Mouse (Mus musculus) lung, postnatal 0 days (tissue): ENCODE measurements around the gene Ehd1. TPM values are rescaled to one million over a fixed set of nuclear protein-coding genes. Genes with fewer than 3 reads are reported as not detected.

Experiments
- ATAC-seq: fragments of 200-750 bp; cut with Nextera tagmentation; 2 replicates; pipeline ENCODE4 v1.8.0; 2017; ENCODE audit warnings: moderate library complexity
- DNase-seq: peaks from one replicate; pipeline ENCODE4 v3.0.0-alpha.2; 2016; ENCODE audit warnings: low spot score
- H3K27ac ChIP-seq: fragments of 300-500 bp; sonication (generic); 2 replicates; pipeline ENCODE4 v1.5.1; 2014; ENCODE audit warnings: antibody characterized with exemption, mild to moderate bottlenecking, low read length, mixed read lengths
- H3K27me3 ChIP-seq: fragments of 300-500 bp; sonication (generic); replicated peaks from 2 replicates; pipeline ENCODE4 v1.6.1; 2014; ENCODE audit warnings: low read length, mixed read lengths; ENCODE audit not compliant: insufficient read depth
- H3K36me3 ChIP-seq: fragments of 300-500 bp; sonication (generic); 2 replicates; pipeline ENCODE4 v1.6.1; 2014; ENCODE audit warnings: low read length, mixed read lengths; ENCODE audit not compliant: insufficient read depth
- H3K4me1 ChIP-seq: fragments of 300-500 bp; sonication (generic); 2 replicates; pipeline ENCODE4 v1.6.1; 2014; ENCODE audit warnings: antibody characterized with exemption, low read depth, low read length, mixed read lengths; ENCODE audit not compliant: insufficient read depth
- H3K4me2 ChIP-seq: fragments of 300-500 bp; sonication (generic); replicated peaks from 2 replicates; pipeline ENCODE4 v1.6.1; 2014; ENCODE audit warnings: low read depth, mild to moderate bottlenecking, low read length, moderate library complexity, mixed read lengths
- H3K4me3 ChIP-seq: fragments of 300-500 bp; sonication (generic); 2 replicates; pipeline ENCODE4 v1.5.1; 2014; ENCODE audit warnings: low read depth, low read length
- H3K9ac ChIP-seq: fragments of 300-500 bp; sonication (generic); replicated peaks from 2 replicates; pipeline ENCODE4 v1.6.1; 2014; ENCODE audit warnings: low read depth, mild to moderate bottlenecking
- H3K9me3 ChIP-seq: fragments of 300-500 bp; sonication (generic); 2 replicates; pipeline ENCODE4 v1.6.1; 2016; ENCODE audit warnings: low read length, mixed read lengths
- CTCF ChIP-seq: IDR thresholded peaks from 2 replicates; pipeline ENCODE4 v1.5.1; 2016; ENCODE audit warnings: antibody characterized with exemption, mild to moderate bottlenecking
- EP300 ChIP-seq: IDR thresholded peaks from 2 replicates; pipeline ENCODE4 v1.6.1; 2016; ENCODE audit warnings: antibody characterized with exemption, mild to moderate bottlenecking, control low read depth
- WGBS: fragments of 180-500 bp; shearing (Covaris S2); extraction: QIAGEN DNeasy Blood & Tissue Kit; methylation state at CpG from one replicate; pipeline ENCODE4 v1.1.7; 2014; 5-methylcytosine and 5-hydroxymethylcytosine counted together
- polyA plus RNA-seq: library from polyadenylated mRNA; unstranded; fragments of >200 nt; fragmentation: Nextera tagmentation; extraction: Ambion mirVana; gene quantifications from 2 replicates; pipeline ENCODE4 v1.2.1, GENCODE M21; 2015

Ehd1 gene
- polyA plus RNA-seq, 1 experiment from 2014 or later = 115 TPM

DNA sequence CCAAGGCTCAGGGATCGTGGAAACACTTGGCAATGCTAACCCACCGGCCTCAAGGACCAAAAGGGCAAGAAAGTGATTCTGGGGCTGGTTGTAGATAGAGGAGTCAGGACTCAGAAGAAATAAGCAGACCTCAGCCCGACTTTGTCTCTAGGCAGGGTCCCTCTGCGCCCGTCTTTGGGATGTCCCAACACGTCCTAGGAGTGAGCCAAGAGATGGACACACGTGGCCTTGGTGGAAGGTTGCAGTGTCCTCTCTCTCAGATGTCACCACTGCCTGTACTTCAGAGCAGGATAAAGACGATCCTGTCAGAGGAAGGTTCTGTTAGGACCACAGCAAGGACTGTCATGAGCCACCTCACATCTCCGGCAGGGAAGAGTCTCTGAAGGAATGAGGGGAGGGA lies 5.9 kb upstream of the Ehd1 start:
- no peaks in the 10 kb centered on the region for H3K27me3 ChIP-seq
- no peaks in the 10 kb centered on the region for H3K9me3 ChIP-seq
- H3K36me3 ChIP-seq = no peaks in the 10 kb centered on the region
- no peak for ATAC-seq
- H3K27ac ChIP-seq = no peak overlapping the region
- no peak overlapping the region for H3K9ac ChIP-seq
- H3K4me1 ChIP-seq = peaks cover 4% of the 10 kb centered on the region; the same call in 1 of the 2 replicates
- TF ChIP-seq EP300 (no peak), CTCF (no peak)
- no peak overlapping the region for H3K4me2 ChIP-seq
- 65% methylated on average over 9 of the region's 9 CpGs for WGBS
- no peak for DNase-seq
- no peak overlapping the region for H3K4me3 ChIP-seq

DNA sequence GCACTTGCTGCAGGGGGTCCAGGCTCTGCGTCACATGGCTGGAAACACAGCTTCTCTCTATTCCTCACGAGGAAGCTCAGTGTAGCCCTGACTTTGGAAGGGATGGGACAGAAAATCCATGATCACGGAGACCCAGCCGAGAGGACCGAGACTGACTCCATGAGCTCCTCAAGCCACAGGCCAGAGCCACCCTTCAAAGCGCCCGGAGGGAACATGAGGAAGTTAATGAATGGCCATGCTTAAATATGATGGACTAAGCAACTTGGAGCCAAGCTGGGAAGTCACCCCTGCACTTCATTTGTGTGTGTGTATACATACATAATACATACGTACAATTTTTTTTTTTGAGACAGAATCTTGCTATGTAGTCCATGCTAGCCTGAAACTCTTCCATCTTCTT lies 5.3 kb upstream of the Ehd1 start:
- ATAC-seq = no peak
- no peak for DNase-seq
- Histone ChIP-seq H3K4me1 (peaks cover 9% of the 10 kb centered on the region; the same call in 1 of the 2 replicates), H3K9ac (no peak overlapping the region), H3K4me2 (no peak overlapping the region), H3K4me3 (no peak overlapping the region), H3K27me3 (no peaks in the 10 kb centered on the region), H3K9me3 (no peaks in the 10 kb centered on the region), H3K36me3 (no peaks in the 10 kb centered on the region), H3K27ac (no peak overlapping the region)
- 38% methylated on average over 8 of the region's 8 CpGs for WGBS
- no peak for TF ChIP-seq EP300
- no peak for TF ChIP-seq CTCF

DNA sequence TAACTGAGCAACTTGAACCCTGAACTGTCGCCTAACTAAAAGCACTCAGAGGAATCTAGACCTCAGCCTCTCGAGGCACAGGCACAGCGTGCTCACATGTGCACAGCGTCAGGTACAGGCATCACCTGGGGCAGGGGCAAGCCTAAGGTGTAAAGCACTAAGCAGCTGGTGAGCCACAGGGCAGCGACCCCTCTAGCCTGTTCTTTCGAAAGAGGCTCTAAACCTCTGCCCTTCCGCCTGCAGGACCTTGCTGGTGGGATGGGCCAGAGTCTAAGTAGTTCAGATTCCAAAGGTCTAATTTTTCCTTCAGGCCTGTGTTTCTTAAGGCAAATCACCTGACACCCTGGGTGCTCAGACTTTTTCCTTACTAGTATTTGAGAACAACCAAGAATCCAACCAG lies 4.5 kb upstream of the Ehd1 start:
- Histone ChIP-seq H3K4me3 (no peak overlapping the region), H3K36me3 (no peaks in the 10 kb centered on the region), H3K4me2 (no peak overlapping the region), H3K27me3 (no peaks in the 10 kb centered on the region), H3K9me3 (no peaks in the 10 kb centered on the region), H3K4me1 (peaks cover 10% of the 10 kb centered on the region; the same call in 1 of the 2 replicates), H3K9ac (no peak overlapping the region), H3K27ac (no peak overlapping the region)
- no peak for ATAC-seq
- WGBS = 57% methylated on average over 7 of the region's 7 CpGs
- TF ChIP-seq EP300 (no peak), CTCF (no peak)
- DNase-seq = no peak

DNA sequence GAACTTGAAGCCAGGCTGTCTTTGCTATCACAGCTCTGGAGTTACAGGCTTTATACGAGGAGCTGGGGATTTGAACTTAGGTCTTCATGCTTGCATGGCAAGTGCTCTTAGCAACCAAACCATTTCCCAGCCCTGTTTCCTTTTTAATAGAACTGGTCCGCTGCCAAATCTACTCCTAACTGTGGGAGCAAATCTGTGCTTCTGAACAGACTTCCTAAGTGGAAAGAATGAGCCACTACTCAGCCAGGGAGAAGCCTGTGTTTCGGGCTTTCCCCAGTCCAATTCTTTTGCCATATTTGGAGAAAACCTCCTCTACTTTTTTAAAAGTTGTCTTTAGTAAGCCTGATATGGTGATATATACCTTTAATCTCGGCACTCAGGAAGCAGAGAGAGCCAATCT lies 3.8 kb upstream of the Ehd1 start:
- DNase-seq = peak; percentile 52
- Histone ChIP-seq H3K9me3 (no peaks in the 10 kb centered on the region), H3K4me3 (no peak overlapping the region), H3K9ac (no peak overlapping the region), H3K27ac (no peak overlapping the region), H3K27me3 (no peaks in the 10 kb centered on the region), H3K4me2 (no peak overlapping the region), H3K36me3 (no peaks in the 10 kb centered on the region), H3K4me1 (peaks cover 10% of the 10 kb centered on the region; the same call in 1 of the 2 replicates)
- TF ChIP-seq CTCF = no peak
- no peak for TF ChIP-seq EP300
- WGBS = 57% methylated on average over 4 of the region's 4 CpGs
- no peak for ATAC-seq

GRCm38 (mm10) chr19:6273592-6273991 lies 2.9 kb upstream of the Ehd1 start:
- TF ChIP-seq EP300 (no peak), CTCF (no peak)
- H3K9ac ChIP-seq = no peak overlapping the region
- H3K4me1 ChIP-seq = peaks cover 12% of the 10 kb centered on the region; the same call in 1 of the 2 replicates
- no peaks in the 10 kb centered on the region for H3K36me3 ChIP-seq
- H3K27me3 ChIP-seq = no peaks in the 10 kb centered on the region
- no peak overlapping the region for H3K4me3 ChIP-seq
- no peaks in the 10 kb centered on the region for H3K9me3 ChIP-seq
- no peak for ATAC-seq
- H3K27ac ChIP-seq = no peak overlapping the region
- no peak for DNase-seq
- 65% methylated on average over 4 of the region's 4 CpGs for WGBS
- no peak overlapping the region for H3K4me2 ChIP-seq

DNA sequence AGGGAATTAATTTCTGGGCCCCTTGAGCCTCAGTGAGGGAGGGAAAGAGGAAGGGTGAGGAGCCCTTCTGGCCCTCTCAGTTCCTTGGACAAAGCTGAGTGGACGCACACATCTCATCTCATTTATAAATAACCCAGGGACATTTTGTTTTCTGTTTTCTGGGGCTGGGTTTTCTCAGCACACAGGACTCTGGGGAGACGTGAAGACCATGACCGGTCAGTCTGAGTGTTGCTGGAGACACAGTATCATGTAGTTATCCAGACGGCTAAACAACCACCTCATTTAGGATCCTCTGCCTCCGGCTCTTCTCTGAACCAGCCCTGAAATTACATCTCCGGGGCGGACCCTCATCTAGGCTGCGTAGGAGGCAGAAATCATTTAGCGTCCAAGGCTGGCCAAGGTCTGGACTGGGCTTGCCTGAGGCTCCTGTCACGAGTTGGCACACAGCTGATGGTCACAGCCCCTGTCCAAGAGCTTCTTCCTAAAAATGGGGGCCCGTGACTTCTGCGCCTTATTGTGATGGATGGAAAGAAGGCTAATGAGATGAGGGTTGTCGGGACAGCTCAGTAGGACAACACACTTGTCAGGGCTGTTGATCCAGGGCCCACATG lies 2.4 kb upstream of the Ehd1 start:
- WGBS = 87% methylated on average over 13 of the region's 13 CpGs
- no peak for DNase-seq
- H3K4me3 ChIP-seq = no peak overlapping the region
- no peak overlapping the region for H3K4me2 ChIP-seq
- H3K9me3 ChIP-seq = no peaks in the 10 kb centered on the region
- no peak overlapping the region for H3K9ac ChIP-seq
- peaks cover 17% of the 10 kb centered on the region; the same call in 1 of the 2 replicates for H3K4me1 ChIP-seq
- H3K27ac ChIP-seq = 0 out of 2 replicates have a peak overlapping the region, but pooled peaks have one; percentile 14
- no peaks in the 10 kb centered on the region for H3K27me3 ChIP-seq
- no peaks in the 10 kb centered on the region for H3K36me3 ChIP-seq
- ATAC-seq = no peak
- no peak for TF ChIP-seq CTCF
- no peak for TF ChIP-seq EP300
